Mouse (Mus musculus): ENCODE data around the gene Myo1c. TPM values are rescaled to one million over a fixed set of nuclear protein-coding genes. Genes with fewer than 3 reads are reported as not detected.

Myo1c gene
- polyA plus RNA-seq, 1 experiment from 2014 or later: 55.5 TPM

- no peaks in the 10 kb centered on the region for H3K27me3 ChIP-seq (replicated peaks)
- no peak overlapping the region for H3K27ac ChIP-seq
- no peaks in the 10 kb centered on the region for H3K9me3 ChIP-seq
- no peak for ATAC-seq (ENCODE audit: insufficient read depth, low FRiP score, low read depth)
- no peak overlapping the region for H3K4me2 ChIP-seq
- 79% methylated on average over 14 of the region's 14 CpGs for WGBS
- peaks cover 36% of the 10 kb centered on the region for H3K36me3 ChIP-seq
- H3K9ac ChIP-seq: no peak overlapping the region
- peaks cover 26% of the 10 kb centered on the region for H3K4me1 ChIP-seq
- no peak overlapping the region for H3K4me3 ChIP-seq (replicated peaks)
Measured at GRCm38 (mm10) chr11:75658996-75659750, 8.9 kb downstream of the Myo1c start.

GRCm38 (mm10) chr11:75660081-75660590, 9.8 kb downstream of the Myo1c start:
- WGBS: 91% methylated on average over 12 of the region's 12 CpGs
- Histone ChIP-seq H3K27ac (no peak overlapping the region), H3K9ac (no peak overlapping the region), H3K36me3 (peaks cover 38% of the 10 kb centered on the region), H3K4me1 (peaks cover 16% of the 10 kb centered on the region), H3K27me3 (replicated peaks) (no peaks in the 10 kb centered on the region), H3K4me2 (no peak overlapping the region), H3K4me3 (replicated peaks) (no peak overlapping the region), H3K9me3 (no peaks in the 10 kb centered on the region)
- ATAC-seq (ENCODE audit: insufficient read depth, low FRiP score, low read depth): no peak

- Histone ChIP-seq H3K4me3 (replicated peaks) (no peak overlapping the region), H3K9me3 (no peaks in the 10 kb centered on the region), H3K4me1 (peaks cover 11% of the 10 kb centered on the region), H3K36me3 (peaks cover 47% of the 10 kb centered on the region), H3K9ac (no peak overlapping the region), H3K27ac (no peak overlapping the region), H3K4me2 (no peak overlapping the region), H3K27me3 (replicated peaks) (no peaks in the 10 kb centered on the region)
- ATAC-seq (ENCODE audit: insufficient read depth, low FRiP score, low read depth): no peak
- 88% methylated on average over 21 of the region's 21 CpGs for WGBS
Measured at GRCm38 (mm10) chr11:75660941-75661800, 10.9 kb downstream of the Myo1c start.

GRCm38 (mm10) chr11:75662131-75662530, 11.8 kb downstream of the Myo1c start:
- Histone ChIP-seq H3K4me2 (no peak overlapping the region), H3K27me3 (replicated peaks) (no peaks in the 10 kb centered on the region), H3K4me3 (replicated peaks) (no peak overlapping the region), H3K4me1 (peaks cover 4% of the 10 kb centered on the region; the same call in 1 of the 2 replicates), H3K27ac (no peak overlapping the region), H3K9ac (no peak overlapping the region), H3K36me3 (peaks cover 56% of the 10 kb centered on the region), H3K9me3 (no peaks in the 10 kb centered on the region)
- WGBS: 96% methylated on average over 7 of the region's 7 CpGs
- no peak for ATAC-seq (ENCODE audit: insufficient read depth, low FRiP score, low read depth)

GRCm38 (mm10) chr11:75666296-75666695, 16.0 kb downstream of the Myo1c start:
- Histone ChIP-seq H3K4me2 (no peak overlapping the region), H3K27me3 (replicated peaks) (no peaks in the 10 kb centered on the region), H3K9ac (no peak overlapping the region), H3K27ac (no peak overlapping the region), H3K4me3 (replicated peaks) (no peak overlapping the region), H3K9me3 (no peaks in the 10 kb centered on the region), H3K4me1 (no peaks in the 10 kb centered on the region), H3K36me3 (peaks cover 72% of the 10 kb centered on the region)
- no peak for ATAC-seq (ENCODE audit: insufficient read depth, low FRiP score, low read depth)
- 90% methylated on average over 6 of the region's 6 CpGs for WGBS

- Histone ChIP-seq H3K4me2 (no peak overlapping the region), H3K4me3 (replicated peaks) (no peak overlapping the region), H3K9ac (no peak overlapping the region), H3K36me3 (peaks cover 78% of the 10 kb centered on the region), H3K27me3 (replicated peaks) (no peaks in the 10 kb centered on the region), H3K27ac (no peak overlapping the region), H3K9me3 (no peaks in the 10 kb centered on the region), H3K4me1 (no peaks in the 10 kb centered on the region)
- 86% methylated on average over 3 of the region's 3 CpGs for WGBS
- ATAC-seq (ENCODE audit: insufficient read depth, low FRiP score, low read depth): no peak
Measured at GRCm38 (mm10) chr11:75668621-75669020, 18.3 kb downstream of the Myo1c start.

GRCm38 (mm10) chr11:75669176-75669852, 19.0 kb downstream of the Myo1c start:
- no peak overlapping the region for H3K4me3 ChIP-seq (replicated peaks)
- H3K9ac ChIP-seq: no peak overlapping the region
- ATAC-seq (ENCODE audit: insufficient read depth, low FRiP score, low read depth): no peak
- no peak overlapping the region for H3K4me2 ChIP-seq
- 87% methylated on average over 11 of the region's 11 CpGs for WGBS
- H3K36me3 ChIP-seq: peaks cover 81% of the 10 kb centered on the region
- no peak overlapping the region for H3K27ac ChIP-seq
- no peaks in the 10 kb centered on the region for H3K4me1 ChIP-seq
- no peaks in the 10 kb centered on the region for H3K27me3 ChIP-seq (replicated peaks)
- no peaks in the 10 kb centered on the region for H3K9me3 ChIP-seq

GRCm38 (mm10) chr11:75669853-75670200, 19.5 kb downstream of the Myo1c start:
- no peak for ATAC-seq (ENCODE audit: insufficient read depth, low FRiP score, low read depth)
- peaks cover 81% of the 10 kb centered on the region for H3K36me3 ChIP-seq
- no peak overlapping the region for H3K27ac ChIP-seq
- H3K9ac ChIP-seq: no peak overlapping the region
- no peaks in the 10 kb centered on the region for H3K4me1 ChIP-seq
- no peaks in the 10 kb centered on the region for H3K9me3 ChIP-seq
- WGBS: 88% methylated on average over 12 of the region's 12 CpGs
- H3K4me2 ChIP-seq: no peak overlapping the region
- H3K4me3 ChIP-seq (replicated peaks): no peak overlapping the region
- H3K27me3 ChIP-seq (replicated peaks): no peaks in the 10 kb centered on the region

- H3K4me1 ChIP-seq: no peaks in the 10 kb centered on the region
- H3K9ac ChIP-seq: no peak overlapping the region
- H3K36me3 ChIP-seq: peaks cover 66% of the 10 kb centered on the region
- ATAC-seq (ENCODE audit: insufficient read depth, low FRiP score, low read depth): no peak
- H3K9me3 ChIP-seq: no peaks in the 10 kb centered on the region
- H3K4me2 ChIP-seq: no peak overlapping the region
- 87% methylated on average over 22 of the region's 22 CpGs for WGBS
- no peak overlapping the region for H3K27ac ChIP-seq
- H3K4me3 ChIP-seq (replicated peaks): no peak overlapping the region
- H3K27me3 ChIP-seq (replicated peaks): no peaks in the 10 kb centered on the region
Measured at GRCm38 (mm10) chr11:75671426-75672180, 21.3 kb downstream of the Myo1c start.

- Histone ChIP-seq H3K27ac (no peak overlapping the region), H3K4me1 (no peaks in the 10 kb centered on the region), H3K36me3 (peaks cover 53% of the 10 kb centered on the region), H3K4me3 (replicated peaks) (no peak overlapping the region), H3K9me3 (no peaks in the 10 kb centered on the region), H3K4me2 (no peak overlapping the region), H3K27me3 (replicated peaks) (no peaks in the 10 kb centered on the region), H3K9ac (no peak overlapping the region)
- WGBS: 91% methylated on average over 5 of the region's 5 CpGs
- no peak for ATAC-seq (ENCODE audit: insufficient read depth, low FRiP score, low read depth)
Measured at GRCm38 (mm10) chr11:75673411-75673810, 23.1 kb downstream of the Myo1c start.

GRCm38 (mm10) chr11:75674875-75675274, 24.6 kb downstream of the Myo1c start:
- Histone ChIP-seq H3K27me3 (replicated peaks) (no peaks in the 10 kb centered on the region), H3K4me2 (no peak overlapping the region), H3K9me3 (no peaks in the 10 kb centered on the region), H3K36me3 (peaks cover 40% of the 10 kb centered on the region), H3K4me3 (replicated peaks) (no peak overlapping the region), H3K27ac (no peak overlapping the region), H3K4me1 (no peaks in the 10 kb centered on the region), H3K9ac (no peak overlapping the region)
- WGBS: 72% methylated on average over 3 of the region's 3 CpGs
- ATAC-seq (ENCODE audit: insufficient read depth, low FRiP score, low read depth): no peak

Measured in stomach, embryonic 15.5 days (tissue).